25 mouse cellular contexts compared by ENCODE assay signal in genomic region chr11:50678650-50679049, GRCm38 (mm10).
"Had no signal": no experiment of that assay in that cellular context is flagged by ENCODE, and none has a peak within 500 bp of the region (broad histone marks: within the 10 kb centered on the region; RNA-seq: fewer than 3 reads in every experiment).

No protein-coding gene starts in this region.

- H3K27me3 ChIP-seq: kidney, embryonic 15.5 days; limb, embryonic 13.5 days; liver, embryonic 12.5 days; liver, embryonic 15.5 days; lung, embryonic 15.5 days; megakaryocyte, embryonic 14.5 days; midbrain, embryonic 13.5 days; neural tube, embryonic 12.5 days; neural tube, embryonic 15.5 days had no signal

- H3K36me3 ChIP-seq: kidney, embryonic 15.5 days; limb, embryonic 10.5 days; limb, embryonic 13.5 days; liver, embryonic 12.5 days; liver, embryonic 15.5 days; lung, embryonic 15.5 days; midbrain, embryonic 10.5 days; midbrain, embryonic 13.5 days; neural tube, embryonic 12.5 days; neural tube, embryonic 15.5 days had no signal

- H3K4me2 ChIP-seq: kidney, embryonic 15.5 days; limb, embryonic 13.5 days; liver, embryonic 12.5 days; liver, embryonic 15.5 days; lung, embryonic 15.5 days; midbrain, embryonic 13.5 days; neural tube, embryonic 12.5 days; neural tube, embryonic 15.5 days had no signal

- H3K4me3 ChIP-seq: kidney, embryonic 15.5 days; left cerebral cortex, adult 2 months; limb, embryonic 10.5 days; limb, embryonic 13.5 days; liver, embryonic 12.5 days; liver, embryonic 15.5 days; lung, embryonic 15.5 days; megakaryocyte, embryonic 14.5 days; midbrain, embryonic 10.5 days; midbrain, embryonic 13.5 days; neural tube, embryonic 12.5 days; neural tube, embryonic 15.5 days had no signal

- DNase-seq: kidney, postnatal 10 days; kidney, postnatal 36 days; liver; lung, adult 18-20 months; lung, postnatal 10 days; lung, postnatal 36 days; right cerebral cortex, adult 18-20 months; right cerebral cortex, postnatal 14 days; right cerebral cortex, postnatal 4 days; thymus, adult 2 months; thymus, postnatal 14 days; thymus, postnatal 4 days had no signal

- H3K9me3 ChIP-seq: kidney, embryonic 15.5 days; limb, embryonic 10.5 days; limb, embryonic 13.5 days; liver, embryonic 12.5 days; liver, embryonic 15.5 days; lung, embryonic 15.5 days; midbrain, embryonic 10.5 days; midbrain, embryonic 13.5 days; neural tube, embryonic 12.5 days; neural tube, embryonic 15.5 days had no signal

- H3K9ac ChIP-seq: kidney, embryonic 15.5 days; limb, embryonic 13.5 days; liver, embryonic 12.5 days; liver, embryonic 15.5 days; lung, embryonic 15.5 days; midbrain, embryonic 13.5 days; neural tube, embryonic 12.5 days; neural tube, embryonic 15.5 days had no signal

- H3K4me1 ChIP-seq: limb, embryonic 10.5 days; limb, embryonic 13.5 days; liver, embryonic 12.5 days; liver, embryonic 15.5 days; lung, embryonic 15.5 days; megakaryocyte, embryonic 14.5 days; midbrain, embryonic 10.5 days; midbrain, embryonic 13.5 days; neural tube, embryonic 12.5 days; neural tube, embryonic 15.5 days had no signal

- H3K27ac ChIP-seq: kidney, embryonic 15.5 days; left cerebral cortex, adult 2 months; limb, embryonic 10.5 days; limb, embryonic 13.5 days; liver, embryonic 12.5 days; liver, embryonic 15.5 days; lung, embryonic 15.5 days; midbrain, embryonic 10.5 days; midbrain, embryonic 13.5 days; neural tube, embryonic 12.5 days; neural tube, embryonic 15.5 days; stomach, postnatal 0 days had no signal

- ATAC-seq: liver, embryonic 12.5 days; midbrain, embryonic 13.5 days had no signal
